Mouse (Mus musculus) heart, embryonic 16.5 days (tissue): ENCODE results near the gene Map2k6. TPM values are rescaled to one million over a fixed set of nuclear protein-coding genes. Genes with fewer than 3 reads are reported as not detected.

Experiments used
- ATAC-seq: fragments of 200-750 bp; cut with Nextera tagmentation; replicated peaks from 2 replicates; pipeline ENCODE4 v1.8.0; 2017; ENCODE audit warnings: moderate number of reproducible peaks; ENCODE audit not compliant: insufficient read depth, low FRiP score; ENCODE audit errors: extremely low read depth
- H3K27ac ChIP-seq: fragments of 300-500 bp; sonication (generic); 2 replicates; pipeline ENCODE4 v1.5.1; 2014; ENCODE audit warnings: mild to moderate bottlenecking, low read length, control low read depth, moderate library complexity
- H3K27me3 ChIP-seq: fragments of 300-500 bp; sonication (generic); 2 replicates; pipeline ENCODE4 v1.6.1; 2014; ENCODE audit warnings: low read length, mixed read lengths; ENCODE audit not compliant: control insufficient read depth, insufficient read depth
- H3K36me3 ChIP-seq: fragments of 300-500 bp; sonication (generic); 2 replicates; pipeline ENCODE4 v1.6.1; 2014; ENCODE audit not compliant: control insufficient read depth, insufficient read depth
- H3K4me1 ChIP-seq: fragments of 300-500 bp; sonication (generic); 2 replicates; pipeline ENCODE4 v1.6.1; 2014; ENCODE audit warnings: low read length, mixed read lengths; ENCODE audit not compliant: control insufficient read depth, insufficient read depth
- H3K4me2 ChIP-seq: fragments of 300-500 bp; sonication (generic); 2 replicates; pipeline ENCODE4 v1.6.1; 2014; ENCODE audit warnings: low read depth, mild to moderate bottlenecking, control low read depth, low read length
- H3K4me3 ChIP-seq: fragments of 300-500 bp; sonication (generic); 2 replicates; pipeline ENCODE4 v1.5.1; 2014; ENCODE audit warnings: mild to moderate bottlenecking, control low read depth, low read length
- H3K9ac ChIP-seq: fragments of 300-500 bp; sonication (generic); 2 replicates; pipeline ENCODE4 v1.6.1; 2014; ENCODE audit warnings: low read length, control low read depth
- H3K9me3 ChIP-seq: fragments of 300-500 bp; sonication (generic); replicated peaks from 2 replicates; pipeline ENCODE4 v1.6.1; 2016; ENCODE audit warnings: low read length; ENCODE audit not compliant: control insufficient read depth
- WGBS: fragments of 180-500 bp; shearing (Covaris S2); extraction: QIAGEN DNeasy Blood & Tissue Kit; methylation state at CpG from one replicate; pipeline ENCODE4 v1.1.7; 2014; 5-methylcytosine and 5-hydroxymethylcytosine counted together
- polyA plus RNA-seq: library from polyadenylated mRNA; unstranded; fragments of >200 nt; fragmentation: Nextera tagmentation; extraction: Ambion mirVana; gene quantifications from 2 replicates; pipeline ENCODE4 v1.2.1, GENCODE M21; 2015

The Map2k6 gene
- polyA plus RNA-seq, 1 experiment from 2014 or later: 15.4 TPM

GRCm38 (mm10) chr11:110502937-110503670 is 104.2 kb downstream of the Map2k6 start:
- WGBS: 70% methylated on average over 11 of the region's 11 CpGs
- H3K9ac ChIP-seq: no peak overlapping the region
- no peaks in the 10 kb centered on the region for H3K9me3 ChIP-seq
- H3K4me2 ChIP-seq: no peak overlapping the region
- ATAC-seq: no peak
- H3K4me3 ChIP-seq: no peak overlapping the region
- peaks cover 14% of the 10 kb centered on the region for H3K4me1 ChIP-seq
- H3K27me3 ChIP-seq: no peaks in the 10 kb centered on the region
- peak overlapping the region; percentile 15; the same call in 1 of the 2 replicates for H3K27ac ChIP-seq
- peaks cover 20% of the 10 kb centered on the region for H3K36me3 ChIP-seq

DNA sequence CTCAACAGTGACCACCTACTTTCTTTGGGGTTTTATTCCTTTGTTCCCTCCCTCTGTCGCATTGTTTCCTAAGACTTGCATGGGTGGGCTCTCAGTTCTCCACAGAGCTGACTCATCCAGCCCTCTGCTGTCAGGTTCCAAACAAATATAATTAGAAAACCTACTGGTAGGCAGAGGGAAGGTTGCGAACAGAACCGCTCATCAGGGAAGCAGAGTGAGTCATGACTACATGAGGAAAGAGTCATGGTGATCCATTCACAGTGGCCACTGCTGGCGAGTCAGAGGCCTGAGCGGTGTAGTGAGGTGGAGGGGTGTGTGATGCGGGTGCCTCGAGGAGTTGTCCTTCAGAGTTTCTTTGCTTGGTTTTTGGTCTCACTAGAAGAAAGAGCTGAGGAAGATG is 112.5 kb downstream of the Map2k6 start:
- Histone ChIP-seq H3K4me3 (no peak overlapping the region), H3K36me3 (peaks cover 19% of the 10 kb centered on the region), H3K27me3 (no peaks in the 10 kb centered on the region), H3K9me3 (0 out of 2 replicates have a peak, but pooled peaks cover 2% of the 10 kb centered on the region), H3K27ac (no peak overlapping the region), H3K9ac (no peak overlapping the region), H3K4me2 (no peak overlapping the region), H3K4me1 (no peaks in the 10 kb centered on the region)
- no peak for ATAC-seq
- WGBS: 90% methylated on average over 7 of the region's 7 CpGs

- no peak overlapping the region for H3K4me3 ChIP-seq
- no peak for ATAC-seq
- H3K9me3 ChIP-seq: peaks cover 4% of the 10 kb centered on the region; the same call in 1 of the 2 replicates
- H3K36me3 ChIP-seq: peaks cover 8% of the 10 kb centered on the region
- H3K27ac ChIP-seq: no peak overlapping the region
- no peaks in the 10 kb centered on the region for H3K27me3 ChIP-seq
- no peaks in the 10 kb centered on the region for H3K4me1 ChIP-seq
- H3K4me2 ChIP-seq: no peak overlapping the region
- no peak overlapping the region for H3K9ac ChIP-seq
- WGBS: 90% methylated on average over 1 of the region's 1 CpGs
Observed at GRCm38 (mm10) chr11:110518648-110519047, 119.7 kb downstream of the Map2k6 start.

DNA sequence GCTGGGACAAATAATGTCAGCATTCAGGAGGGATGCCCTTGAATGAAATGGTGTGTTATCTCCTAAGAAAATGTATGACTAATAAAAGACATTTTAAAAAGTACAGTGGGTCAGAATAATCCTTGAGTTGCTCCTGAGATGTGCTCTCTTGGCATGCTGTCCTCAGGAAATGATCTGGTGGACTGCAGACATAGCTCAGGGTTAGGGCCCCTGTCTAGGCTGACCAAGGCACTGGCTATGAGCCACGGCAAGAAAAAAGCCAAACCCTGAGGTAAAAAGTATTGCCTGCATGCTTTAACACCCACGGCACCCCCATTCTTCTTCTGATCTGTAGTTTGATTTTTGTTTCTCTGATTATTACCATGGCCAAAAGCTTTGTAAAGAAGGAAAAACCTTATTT is 124.0 kb downstream of the Map2k6 start:
- peaks cover 5% of the 10 kb centered on the region for H3K36me3 ChIP-seq
- no peak overlapping the region for H3K27ac ChIP-seq
- no peak for ATAC-seq
- H3K9ac ChIP-seq: no peak overlapping the region
- WGBS: 91% methylated on average over 2 of the region's 2 CpGs
- no peaks in the 10 kb centered on the region for H3K4me1 ChIP-seq
- no peaks in the 10 kb centered on the region for H3K27me3 ChIP-seq
- H3K4me3 ChIP-seq: no peak overlapping the region
- peaks cover 4% of the 10 kb centered on the region; the same call in 1 of the 2 replicates for H3K9me3 ChIP-seq
- H3K4me2 ChIP-seq: no peak overlapping the region

DNA sequence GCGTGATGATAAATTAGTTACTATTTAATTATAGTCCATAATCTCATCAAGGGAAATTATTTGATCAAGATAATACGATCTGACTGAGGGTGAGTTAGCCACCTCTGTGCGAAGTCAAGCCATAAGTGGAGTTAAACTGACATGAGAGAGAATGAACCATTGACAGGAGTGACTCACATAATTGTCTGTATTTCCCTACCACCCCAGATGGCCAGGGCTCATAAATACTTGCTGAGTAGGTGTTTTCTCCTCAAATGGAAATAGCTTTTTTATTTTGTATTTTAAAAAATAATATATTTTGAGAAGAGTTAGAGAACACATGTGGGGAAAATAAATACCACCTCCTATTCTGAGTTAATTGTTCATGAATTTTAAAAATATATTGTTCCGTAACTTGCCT is 127.2 kb downstream of the Map2k6 start:
- Histone ChIP-seq H3K4me2 (no peak overlapping the region), H3K9ac (no peak overlapping the region), H3K9me3 (no peaks in the 10 kb centered on the region), H3K4me1 (no peaks in the 10 kb centered on the region), H3K27ac (no peak overlapping the region), H3K4me3 (no peak overlapping the region), H3K36me3 (no peaks in the 10 kb centered on the region), H3K27me3 (no peaks in the 10 kb centered on the region)
- no peak for ATAC-seq
- WGBS: 91% methylated on average over 4 of the region's 4 CpGs

GRCm38 (mm10) chr11:110531087-110531486 is 132.2 kb downstream of the Map2k6 start:
- ATAC-seq: no peak

GRCm38 (mm10) chr11:110534856-110535255 is 135.9 kb downstream of the Map2k6 start:
- Histone ChIP-seq H3K4me2 (no peak overlapping the region), H3K36me3 (no peaks in the 10 kb centered on the region), H3K9ac (no peak overlapping the region), H3K27ac (no peak overlapping the region), H3K4me1 (peaks cover 3% of the 10 kb centered on the region; the same call in 1 of the 2 replicates), H3K9me3 (no peaks in the 10 kb centered on the region), H3K27me3 (no peaks in the 10 kb centered on the region), H3K4me3 (no peak overlapping the region)
- WGBS: 63% methylated on average over 4 of the region's 4 CpGs
- ATAC-seq: no peak

More at GRCm38 (mm10) chr11:110531087-110531486, 132.2 kb downstream of the Map2k6 start:
- Histone ChIP-seq H3K36me3 (no peaks in the 10 kb centered on the region), H3K27ac (no peak overlapping the region), H3K27me3 (no peaks in the 10 kb centered on the region), H3K4me3 (no peak overlapping the region), H3K4me1 (no peaks in the 10 kb centered on the region), H3K9ac (no peak overlapping the region), H3K9me3 (no peaks in the 10 kb centered on the region), H3K4me2 (no peak overlapping the region)
- WGBS: 65% methylated on average over 7 of the region's 7 CpGs

DNA sequence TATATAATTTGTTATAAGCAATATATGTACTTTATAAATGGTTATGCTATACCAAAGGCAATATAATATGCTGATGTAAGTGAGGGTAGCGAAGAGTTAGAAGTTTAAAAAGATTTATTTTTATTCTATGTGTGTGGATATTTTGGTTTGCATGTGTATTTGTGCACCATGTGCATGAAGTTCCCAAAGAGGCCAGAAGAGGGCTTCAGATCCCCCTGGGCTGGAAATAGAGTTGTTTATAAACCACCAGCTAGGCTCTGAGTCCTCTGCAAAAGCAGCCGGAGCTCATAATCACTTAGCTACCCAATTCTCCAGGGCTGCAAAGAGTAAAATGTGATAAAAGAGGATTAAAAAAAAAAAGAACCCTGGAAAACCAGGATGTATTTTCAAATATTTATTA is 137.6 kb downstream of the Map2k6 start:
- peaks cover 3% of the 10 kb centered on the region; the same call in 1 of the 2 replicates for H3K4me1 ChIP-seq
- no peaks in the 10 kb centered on the region for H3K36me3 ChIP-seq
- no peak overlapping the region for H3K9ac ChIP-seq
- ATAC-seq: no peak
- no peaks in the 10 kb centered on the region for H3K27me3 ChIP-seq
- H3K27ac ChIP-seq: no peak overlapping the region
- H3K4me3 ChIP-seq: no peak overlapping the region
- peaks cover 5% of the 10 kb centered on the region for H3K9me3 ChIP-seq
- 95% methylated on average over 2 of the region's 2 CpGs for WGBS
- H3K4me2 ChIP-seq: no peak overlapping the region

- Histone ChIP-seq H3K27me3 (no peaks in the 10 kb centered on the region), H3K9ac (peak overlapping the region; percentile 67), H3K9me3 (peaks cover 5% of the 10 kb centered on the region), H3K4me2 (peak overlapping the region; percentile 66), H3K4me3 (peak overlapping the region; percentile 40), H3K36me3 (no peaks in the 10 kb centered on the region), H3K27ac (no peak overlapping the region), H3K4me1 (peaks cover 3% of the 10 kb centered on the region; the same call in 1 of the 2 replicates)
- no peak for ATAC-seq
- WGBS: 4% methylated on average over 15 of the region's 15 CpGs
Observed at GRCm38 (mm10) chr11:110537602-110538001, 138.7 kb downstream of the Map2k6 start.
